Mouse (Mus musculus): ENCODE measurements around the gene Apba1.

Apba1 gene

GRCm38 (mm10) chr19:23971391-23971790 is 212.7 kb downstream of the Apba1 start:
- no peak for DNase-seq (ENCODE audit: low read depth, low spot score)

DNA sequence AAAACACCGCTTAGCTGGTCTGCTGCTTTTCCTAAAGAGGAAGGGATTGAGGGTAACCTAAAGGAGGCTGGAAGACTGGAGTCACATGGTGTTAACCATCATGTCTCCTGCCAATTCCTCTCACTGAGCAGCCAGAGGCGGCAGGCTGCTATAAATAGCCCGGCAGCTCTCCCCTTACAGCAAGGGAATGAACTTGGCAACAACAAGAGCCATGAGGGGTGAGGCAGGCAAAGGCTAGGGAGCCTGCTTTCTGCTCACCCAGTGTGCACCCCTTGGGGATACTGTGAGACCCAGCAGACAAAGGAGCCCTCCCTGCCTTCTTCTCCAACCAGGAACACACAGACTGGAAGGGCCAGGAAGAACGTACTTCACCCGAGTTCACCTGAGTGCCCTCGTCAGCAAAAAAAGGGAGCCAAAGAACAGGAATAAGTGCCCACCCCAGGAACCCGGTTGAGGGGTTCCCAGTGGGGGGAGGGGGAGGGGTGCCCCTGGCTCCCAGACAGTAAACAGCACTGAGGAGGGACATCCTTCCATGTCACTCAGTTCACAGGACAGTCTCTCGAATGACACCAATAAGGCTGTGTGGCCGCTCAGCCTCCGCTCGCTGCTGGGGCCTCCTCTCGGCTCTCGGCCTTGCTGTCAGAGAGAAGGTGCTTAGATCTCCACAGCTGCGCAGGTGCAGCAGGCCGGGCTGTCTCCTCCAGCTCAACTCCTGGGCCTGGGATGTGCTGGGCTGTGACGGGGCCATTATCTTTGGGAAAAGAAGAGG is 214.4 kb downstream of the Apba1 start:
- peak; percentile 78 for DNase-seq (ENCODE audit: low read depth, low spot score)

DNA sequence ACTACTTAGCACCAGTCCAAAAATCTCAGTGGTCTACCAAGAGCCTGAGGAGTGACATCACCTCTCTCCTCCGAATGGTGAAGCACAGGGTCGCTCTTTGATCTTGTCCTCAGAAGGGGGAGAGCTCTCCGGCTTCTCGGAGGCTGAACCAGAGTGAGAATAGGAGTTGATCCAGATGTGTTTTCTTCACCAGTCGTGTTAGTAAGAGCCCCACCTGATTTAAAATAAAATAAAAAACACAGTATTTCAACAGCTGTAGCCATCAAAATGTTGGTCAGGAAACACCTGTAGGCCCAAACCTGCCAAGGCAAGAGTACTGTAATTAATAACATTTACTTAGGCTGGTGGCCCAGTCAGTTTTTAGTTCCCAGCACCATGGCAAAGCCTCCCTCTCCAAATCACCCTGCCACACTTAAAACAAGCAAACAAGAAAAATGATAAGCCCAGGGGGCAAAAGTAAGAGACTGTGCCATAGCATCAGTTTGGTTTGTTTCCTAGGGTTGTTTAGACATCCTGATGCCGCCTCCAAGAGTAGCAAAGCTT is 219.3 kb downstream of the Apba1 start:
- no peak for DNase-seq (ENCODE audit: low read depth, low spot score)

DNA sequence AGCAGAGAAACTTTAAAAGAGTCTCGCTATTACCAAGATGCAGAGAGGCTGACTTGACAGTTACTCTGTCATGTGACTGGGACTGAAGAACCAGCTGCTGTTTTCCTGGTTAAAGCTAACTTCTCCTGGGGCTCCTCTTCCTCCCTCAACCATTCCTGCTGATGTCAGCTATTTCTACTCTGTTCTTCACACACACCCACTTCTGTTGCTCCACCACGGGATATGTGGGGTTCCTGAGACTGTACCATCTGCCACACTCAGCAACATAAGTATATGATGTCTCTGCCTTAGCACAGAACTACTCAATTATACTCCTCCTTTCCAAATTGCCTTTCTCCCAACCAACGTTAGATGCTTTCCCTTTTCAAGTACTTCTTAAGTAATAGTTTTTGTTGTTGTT is 221.9 kb downstream of the Apba1 start:
- DNase-seq (ENCODE audit: low read depth, low spot score): peak; percentile 91

- DNase-seq (ENCODE audit: low read depth, low spot score): no peak
Measured at GRCm38 (mm10) chr19:23984186-23984585, 225.5 kb downstream of the Apba1 start.

DNA sequence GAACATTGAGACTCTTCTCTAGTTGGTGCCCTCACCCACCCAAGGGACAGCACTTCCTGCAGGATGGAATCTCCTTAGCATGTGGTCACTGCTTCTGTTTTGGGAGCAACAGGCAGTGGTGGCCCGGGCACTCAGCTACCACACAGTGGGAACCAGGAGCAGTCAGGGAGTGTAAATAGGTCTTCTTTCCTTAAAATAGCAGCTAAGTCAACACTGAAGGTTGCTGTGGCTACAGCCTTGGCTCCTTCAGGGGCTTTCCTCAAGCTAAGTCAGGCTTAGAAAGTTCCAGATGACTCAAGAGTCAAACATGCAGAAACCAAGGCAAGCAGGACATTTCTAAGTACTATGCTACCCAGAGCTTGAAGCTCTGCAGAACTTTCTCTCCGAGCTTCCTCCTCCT is 228.6 kb downstream of the Apba1 start:
- no peak for DNase-seq (ENCODE audit: low read depth, low spot score)

- no peak for DNase-seq (ENCODE audit: low read depth, low spot score)
Measured at GRCm38 (mm10) chr19:23988166-23988565, 229.5 kb downstream of the Apba1 start.

GRCm38 (mm10) chr19:23995766-23996399 is 237.2 kb downstream of the Apba1 start:
- DNase-seq (ENCODE audit: low read depth, low spot score): peak; percentile 29
